Mouse (Mus musculus) kidney, postnatal 10 days (tissue): ENCODE data around the gene Col13a1.
A peak's percentile ranks its signal among the peaks of the same experiment; 100 is the strongest.

ENCODE experiments used
- DNase-seq: peaks from one replicate; pipeline ENCODE4 v3.0.0; 2021; ENCODE audit warnings: mixed read lengths

Col13a1 gene

DNA sequence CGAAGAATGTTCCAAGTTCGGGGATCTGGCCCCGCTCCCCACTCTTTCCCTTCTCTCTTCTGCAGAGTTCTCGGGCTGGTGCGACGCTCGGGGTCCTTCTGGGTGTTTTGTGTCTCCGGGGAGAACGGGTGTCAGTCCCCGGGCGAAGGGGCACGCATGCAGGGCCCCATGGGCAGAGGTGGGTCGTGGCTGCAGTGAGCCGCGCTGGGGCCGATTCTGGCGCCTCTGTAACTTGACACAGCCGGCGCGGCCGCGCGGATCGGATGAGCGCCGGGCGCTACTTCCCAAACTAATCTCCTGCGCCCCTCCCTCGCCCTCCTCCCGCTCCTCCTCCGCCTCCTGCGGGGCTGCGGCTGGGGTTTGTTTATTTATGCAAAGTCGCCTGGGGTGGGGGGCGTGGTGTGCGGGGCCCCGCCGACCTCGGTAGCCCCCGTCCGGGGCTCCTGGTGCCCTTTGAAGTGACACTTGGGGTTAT, at the start of gene Col13a1:
TSS of gene Col13a1 (minus strand) at position 243 of the 475 bp plus-strand sequence.
- DNase-seq, result peak; percentile 69

DNA sequence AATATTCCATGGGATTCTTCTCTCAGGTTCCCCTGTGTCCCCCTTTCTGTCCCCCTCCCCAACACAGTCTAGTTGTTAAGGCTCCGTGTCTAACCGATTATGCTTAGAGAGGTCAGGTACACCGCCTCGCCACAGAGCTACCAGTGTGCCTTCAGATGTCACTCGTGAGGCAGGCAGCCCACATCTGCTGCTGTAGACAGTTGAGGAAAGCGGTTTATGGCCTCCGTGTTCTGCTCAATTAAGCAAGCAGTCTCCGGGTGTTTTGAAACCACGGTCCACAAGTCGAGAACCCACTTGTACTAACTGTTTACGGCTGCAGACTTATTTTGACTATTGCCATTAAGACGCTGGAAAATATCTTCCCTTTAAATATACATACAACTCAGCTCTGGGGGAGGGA, 48.8 kb upstream of the Col13a1 start:
- no peak for DNase-seq

DNA sequence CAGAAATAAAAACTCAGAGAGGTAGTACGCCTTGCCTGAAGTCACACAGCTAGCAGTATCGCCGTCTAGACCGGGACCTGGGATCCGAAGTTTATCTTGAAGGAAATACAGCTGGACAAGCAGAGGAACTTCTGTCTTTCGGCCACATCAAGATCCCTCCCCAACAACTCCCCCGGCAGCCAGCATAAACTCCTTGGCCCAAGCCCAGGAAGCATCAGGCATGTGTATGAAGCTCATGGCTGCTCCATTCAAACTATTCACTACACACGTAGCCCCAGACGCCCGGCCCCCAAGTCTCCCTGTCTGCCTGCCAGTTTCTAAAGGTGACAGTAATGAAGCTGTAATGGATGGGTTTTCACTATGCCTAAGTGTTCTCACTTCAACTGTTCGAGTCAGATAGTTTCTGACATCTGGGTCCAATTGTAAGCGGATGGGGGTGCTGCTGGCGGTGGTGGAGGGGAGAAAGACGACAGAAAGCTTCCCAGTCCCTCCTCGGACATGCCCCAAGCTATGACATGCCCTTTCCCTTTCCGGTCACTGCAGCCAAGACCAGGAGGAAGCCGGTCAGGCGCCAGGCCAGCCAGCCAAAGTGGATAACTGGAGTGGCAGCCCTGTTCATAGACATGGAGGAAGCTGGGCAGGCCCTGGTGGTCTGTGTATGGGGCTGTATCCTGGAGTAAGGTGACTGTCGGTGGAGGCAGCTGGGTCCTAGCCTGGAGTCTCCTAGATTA, 45.1 kb upstream of the Col13a1 start:
- DNase-seq, result peak; percentile 77

DNA sequence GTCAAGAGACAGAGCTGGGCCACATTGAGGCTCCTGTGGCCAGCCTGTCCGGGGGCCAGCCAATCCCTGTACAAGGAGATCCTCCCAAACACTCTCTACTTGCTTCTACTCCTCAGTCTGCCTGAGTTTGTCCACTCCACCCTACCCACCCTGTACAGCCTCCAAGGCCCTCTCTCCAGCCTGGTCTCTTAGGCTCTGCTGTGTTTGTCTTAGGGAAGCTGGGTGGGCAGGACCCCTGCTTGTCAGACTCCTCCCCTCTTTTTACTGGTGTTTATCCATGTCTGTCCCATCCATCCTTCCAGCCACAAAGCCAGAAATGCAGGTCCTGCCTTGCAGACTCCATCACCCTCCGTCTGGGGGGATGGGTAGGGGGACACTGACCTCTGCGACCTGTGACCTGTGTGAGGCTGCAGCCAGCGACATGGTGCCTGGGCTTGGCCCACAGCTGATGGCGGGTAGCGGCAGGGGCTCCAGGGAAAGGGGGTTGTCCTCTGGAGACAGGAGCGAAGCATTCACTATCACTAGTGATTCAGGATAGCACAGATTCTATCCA, 41.2 kb upstream of the Col13a1 start:
- no peak for DNase-seq

DNA sequence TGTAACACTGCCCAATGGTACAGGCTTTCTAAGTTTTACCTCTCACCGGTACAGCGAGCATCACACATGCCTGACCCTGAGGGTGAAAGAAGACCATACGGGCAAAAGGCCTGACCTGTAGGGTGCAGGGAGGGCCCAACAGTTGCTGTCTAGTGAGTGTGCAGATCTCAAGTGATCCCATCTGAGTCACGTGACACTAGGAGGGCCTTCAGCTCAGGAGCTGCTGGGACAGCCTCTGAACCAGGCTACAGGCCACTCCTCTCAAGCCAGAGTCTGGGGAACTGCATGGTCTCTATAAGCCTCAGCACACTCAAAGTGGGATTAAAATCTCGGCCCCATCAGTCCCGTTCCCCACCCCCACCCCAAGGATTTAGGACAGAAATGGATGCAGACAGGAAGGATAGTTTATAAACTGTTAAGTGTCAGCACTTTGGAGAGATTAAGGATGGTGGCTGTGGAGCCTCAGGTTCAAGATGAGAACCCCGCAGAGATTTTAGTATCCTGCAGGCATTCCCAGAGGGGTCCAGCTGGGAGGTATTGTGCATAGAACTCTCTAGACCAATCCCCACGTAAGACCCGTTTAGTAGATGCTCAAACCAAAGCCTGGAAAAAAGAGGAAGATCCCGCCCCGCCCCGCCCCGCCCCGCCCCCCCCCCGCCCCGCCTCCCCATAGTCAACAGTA, 40.6 kb upstream of the Col13a1 start:
- DNase-seq, result no peak

DNA sequence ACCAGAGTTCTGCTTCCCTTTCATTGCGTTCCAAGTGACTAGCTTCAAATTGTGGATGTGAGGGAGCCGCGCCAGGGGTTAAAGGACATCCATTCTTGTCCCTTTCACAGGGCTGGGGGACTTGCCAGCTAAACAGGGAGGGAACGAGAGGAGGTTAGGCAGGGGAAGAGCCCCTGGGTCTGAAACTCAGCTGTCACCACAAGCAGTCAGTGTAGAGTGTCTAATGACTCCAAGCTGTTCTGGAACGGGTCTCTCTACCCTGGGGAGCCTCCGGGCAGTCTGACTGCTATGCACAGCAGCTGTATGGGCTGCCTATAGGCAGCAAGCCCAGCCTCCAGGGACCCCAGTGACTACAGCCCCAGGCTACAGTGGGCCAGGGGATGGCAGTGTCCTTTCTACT, 38.0 kb upstream of the Col13a1 start:
- DNase-seq, result peak; percentile 79

DNA sequence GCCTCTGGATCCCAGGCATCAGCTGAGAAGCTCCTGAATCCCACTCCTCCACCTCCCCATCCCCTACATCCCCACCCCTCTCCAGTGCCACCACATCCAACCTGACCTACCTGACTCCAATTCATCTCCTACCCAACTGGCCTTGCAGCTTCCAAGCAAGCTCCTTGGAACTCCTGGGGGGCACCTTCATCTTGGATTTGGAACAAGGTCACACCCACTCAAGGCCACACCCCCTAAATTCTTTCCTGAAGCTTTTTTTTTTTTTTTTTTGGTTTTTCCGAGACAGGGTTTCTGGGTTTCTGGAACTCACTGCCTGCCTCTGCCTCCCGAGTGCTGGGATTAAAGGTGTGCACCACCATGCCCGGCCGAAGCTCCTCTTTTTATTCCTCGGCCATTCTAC, 34.3 kb upstream of the Col13a1 start:
- no peak for DNase-seq

DNA sequence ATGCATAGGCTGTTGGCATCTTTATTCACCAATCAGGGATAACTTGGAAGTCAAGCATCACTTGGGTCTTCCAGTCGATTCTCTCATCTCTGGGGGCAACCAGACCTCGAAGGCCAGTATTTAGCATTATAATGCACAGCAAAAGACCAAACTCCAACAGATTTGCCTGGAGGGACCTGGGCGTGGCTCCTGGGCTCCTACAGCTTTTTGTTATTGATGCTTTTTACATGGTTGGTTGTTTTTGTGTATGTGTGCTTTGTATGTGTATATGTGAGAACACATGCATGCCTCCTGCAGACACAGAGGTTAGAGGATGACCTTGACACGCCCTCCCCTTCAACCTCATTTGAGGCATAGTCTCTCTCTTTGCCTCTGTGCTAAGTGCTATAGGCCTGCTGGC, 33.5 kb upstream of the Col13a1 start:
- no peak for DNase-seq

DNA sequence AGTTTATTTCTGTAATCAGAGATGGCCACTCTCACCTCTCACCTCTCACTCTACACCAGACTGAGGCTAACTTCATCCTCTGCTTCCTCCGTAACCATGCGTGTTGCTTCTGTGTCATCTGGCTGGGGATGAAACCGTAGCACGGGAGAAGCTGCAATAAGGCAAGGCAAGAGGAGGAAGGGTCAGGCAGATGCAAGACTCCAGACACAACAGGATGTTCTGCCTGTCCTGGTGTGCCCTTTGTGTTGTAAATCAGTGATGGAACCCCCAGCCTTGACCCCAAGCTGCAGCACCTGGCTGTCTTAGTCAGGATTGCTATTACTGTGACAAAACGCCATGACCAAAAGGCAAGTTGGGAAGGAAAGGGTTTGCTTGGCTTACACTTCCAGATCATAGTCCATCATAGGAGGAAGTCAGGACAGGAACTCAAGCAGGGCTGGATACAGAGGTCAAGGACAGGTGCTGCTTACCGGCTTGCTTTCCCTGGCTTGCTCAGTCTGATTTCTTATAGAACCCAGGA, 31.1 kb upstream of the Col13a1 start:
- DNase-seq, result no peak

DNA sequence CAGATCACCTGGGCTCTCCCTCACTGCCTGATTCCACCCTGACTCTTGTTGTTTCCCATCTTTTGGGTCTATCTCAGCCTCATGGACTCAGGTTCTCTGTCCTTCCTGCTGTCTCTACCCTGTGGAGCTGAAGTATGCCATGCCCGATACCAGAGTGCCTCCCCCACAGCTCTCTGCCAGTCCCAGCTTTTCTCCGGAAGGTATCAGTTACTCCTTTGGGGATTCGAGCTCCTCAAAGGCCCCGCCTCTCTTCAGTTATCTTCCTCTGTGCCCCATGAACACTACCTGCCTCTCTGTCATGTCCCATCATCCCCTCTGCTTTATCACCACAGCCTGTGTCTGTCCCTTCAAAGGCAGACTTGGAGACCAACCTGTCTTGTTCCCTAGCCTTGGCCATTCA, 29.1 kb upstream of the Col13a1 start:
- DNase-seq, result no peak

DNA sequence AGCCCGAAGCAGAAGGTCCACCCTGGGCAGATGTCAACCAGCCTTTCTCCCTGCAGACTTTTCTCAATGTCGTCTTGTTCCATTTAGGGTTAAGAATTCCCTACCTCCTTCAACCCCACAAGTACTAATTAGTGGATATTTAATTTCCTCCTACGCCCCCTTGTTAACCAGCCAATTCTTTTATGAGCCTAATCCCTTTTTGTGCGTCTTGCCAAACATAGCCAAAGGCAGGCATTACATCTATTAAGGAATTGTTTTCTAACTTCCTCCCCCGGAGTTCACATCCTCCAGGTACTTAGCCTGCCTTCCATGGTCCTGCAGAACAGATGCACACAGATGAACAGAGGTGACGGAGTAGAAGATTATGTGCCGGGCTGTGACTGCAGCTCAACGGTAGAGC, 27.5 kb upstream of the Col13a1 start:
- DNase-seq, result no peak

DNA sequence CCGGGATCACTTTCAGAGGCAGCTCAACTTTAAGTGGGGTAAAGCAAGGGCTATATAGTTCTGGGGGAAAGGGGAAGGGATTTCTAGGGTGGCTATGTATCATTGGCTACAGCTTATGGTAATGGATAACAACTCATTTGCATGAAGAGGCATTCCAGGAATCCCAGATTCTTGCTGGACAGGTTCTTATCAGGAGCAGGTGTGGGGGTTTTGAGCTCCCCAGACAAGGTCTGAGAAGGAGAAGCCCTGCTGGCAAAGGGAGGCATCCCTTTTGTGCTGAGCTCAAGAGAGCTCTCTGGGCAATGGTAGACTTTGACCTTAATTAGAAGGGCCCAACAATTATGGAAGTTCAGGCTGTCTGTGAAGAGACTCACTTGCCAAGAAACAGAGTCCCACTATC, 21.3 kb upstream of the Col13a1 start:
- no peak for DNase-seq

DNA sequence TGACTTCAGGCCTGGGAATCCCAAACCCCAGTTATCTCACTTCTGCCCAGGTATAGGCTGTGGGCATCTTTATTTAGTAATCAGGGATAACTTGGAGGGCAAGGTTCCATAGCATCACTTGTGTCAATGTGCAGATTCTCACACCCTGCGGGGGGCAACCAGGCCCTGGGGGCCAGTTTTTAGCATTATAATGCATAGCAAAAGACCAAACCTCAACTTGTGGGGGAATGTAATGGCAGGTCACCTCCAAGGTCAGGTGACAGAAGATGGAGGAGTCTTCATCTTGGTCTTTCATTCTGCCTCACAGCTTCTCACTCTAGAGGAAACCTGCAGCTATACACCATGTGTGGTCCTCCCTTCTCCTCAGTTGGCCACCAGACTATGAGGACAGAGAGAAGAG, 20.9 kb upstream of the Col13a1 start:
- no peak for DNase-seq

DNA sequence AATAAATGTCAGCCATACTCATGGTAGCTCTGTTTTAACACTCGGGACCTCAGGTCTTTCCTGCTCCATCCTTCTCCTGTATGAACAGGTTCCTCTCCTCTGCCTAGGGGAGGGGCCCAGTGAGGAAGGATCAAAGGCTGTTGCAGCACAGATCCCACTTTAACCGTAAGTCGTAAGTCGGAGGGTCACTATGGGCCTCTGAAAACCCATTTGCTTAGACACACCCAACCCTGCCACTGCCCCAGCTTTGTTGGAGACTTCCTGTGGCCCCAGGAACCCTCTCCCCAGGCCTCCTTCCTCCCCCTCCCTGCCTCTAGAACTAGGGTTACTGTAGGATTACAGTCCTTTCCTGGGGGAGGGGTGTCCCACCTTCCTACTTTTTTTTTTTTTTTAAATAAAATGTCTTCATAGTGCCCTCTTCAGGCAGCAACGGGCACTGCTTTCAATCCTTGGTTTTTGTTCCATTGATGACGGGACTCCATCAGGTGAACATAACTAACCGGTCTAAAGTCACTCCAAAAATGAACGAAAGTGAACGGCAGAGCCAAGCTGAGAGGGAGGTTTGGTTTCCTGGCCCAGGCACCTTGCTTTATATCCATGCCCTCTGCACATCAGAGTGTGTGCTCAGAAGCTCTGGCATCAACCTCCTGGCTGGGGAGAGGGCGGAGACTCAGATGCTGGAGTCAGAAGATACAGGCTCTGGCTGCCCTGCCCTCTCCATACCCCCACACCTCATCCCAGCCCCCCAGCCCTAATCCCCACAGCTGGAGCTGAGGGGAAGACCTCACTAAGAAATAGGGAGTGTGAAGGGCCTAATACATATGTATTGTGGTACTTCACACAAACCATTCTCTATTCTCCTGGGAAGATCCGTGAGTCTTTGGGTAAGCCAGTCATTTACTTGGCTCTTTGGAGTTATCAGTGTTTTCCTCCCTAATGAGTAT, 12.8 kb upstream of the Col13a1 start:
- no peak for DNase-seq

DNA sequence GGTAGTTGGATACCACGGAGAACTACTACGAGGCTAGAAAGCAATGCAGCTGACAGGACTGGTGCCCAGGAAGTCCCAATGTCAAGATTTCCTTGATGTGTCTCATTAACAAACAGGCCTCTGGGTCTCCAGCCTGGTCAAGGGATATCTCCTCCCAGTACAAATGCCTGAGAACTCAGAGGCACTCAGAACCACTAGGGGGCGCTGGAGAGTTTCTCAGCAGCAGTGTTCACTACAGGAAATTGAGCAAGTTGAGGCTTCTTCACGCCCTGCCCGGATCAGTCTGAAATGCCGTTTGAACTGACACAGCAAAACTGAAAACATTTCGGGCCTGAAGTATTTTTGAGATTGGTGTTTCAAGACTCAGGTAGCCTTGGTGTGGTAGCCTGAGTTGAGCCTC, 1.5 kb upstream of the Col13a1 start:
- DNase-seq, result peak; percentile 96

DNA sequence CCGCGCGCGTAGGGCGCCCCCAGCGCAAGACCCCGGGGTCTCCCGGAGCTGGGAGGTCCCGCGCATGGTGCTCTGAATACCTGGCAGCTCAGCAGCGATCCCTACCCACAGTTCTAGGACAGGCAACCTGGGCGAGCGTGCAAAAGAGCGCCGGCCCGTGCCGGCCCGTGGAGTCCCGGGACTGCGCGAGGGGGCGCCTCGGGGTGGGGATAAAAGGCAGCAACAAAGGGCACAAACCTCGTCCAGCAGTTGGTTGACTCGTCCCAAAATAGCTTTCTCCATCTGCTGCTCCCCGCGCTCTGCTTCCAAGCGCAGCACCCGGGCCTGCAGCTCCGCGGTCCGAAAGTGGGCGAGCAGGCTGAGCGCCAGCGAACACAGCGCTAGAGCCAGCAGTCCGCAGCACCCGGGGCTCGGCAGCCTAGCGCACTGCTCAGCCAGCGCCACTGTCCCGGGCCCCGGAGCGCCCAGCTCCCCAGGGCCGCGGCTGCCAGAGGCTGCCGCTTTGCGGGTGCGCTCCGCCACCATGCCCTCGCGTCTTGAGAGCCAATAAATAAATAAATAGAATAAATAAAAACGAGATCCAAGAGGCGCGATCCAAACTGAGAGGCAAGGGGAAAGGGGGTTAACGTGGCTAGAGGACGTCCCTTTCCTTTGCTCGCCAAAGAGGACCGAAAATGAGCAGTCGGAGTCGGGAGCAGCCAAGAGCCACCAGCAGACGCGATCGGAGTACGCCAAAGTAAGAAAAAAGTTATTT, 619 bp downstream of the Col13a1 start:
- DNase-seq, result peak; percentile 72

DNA sequence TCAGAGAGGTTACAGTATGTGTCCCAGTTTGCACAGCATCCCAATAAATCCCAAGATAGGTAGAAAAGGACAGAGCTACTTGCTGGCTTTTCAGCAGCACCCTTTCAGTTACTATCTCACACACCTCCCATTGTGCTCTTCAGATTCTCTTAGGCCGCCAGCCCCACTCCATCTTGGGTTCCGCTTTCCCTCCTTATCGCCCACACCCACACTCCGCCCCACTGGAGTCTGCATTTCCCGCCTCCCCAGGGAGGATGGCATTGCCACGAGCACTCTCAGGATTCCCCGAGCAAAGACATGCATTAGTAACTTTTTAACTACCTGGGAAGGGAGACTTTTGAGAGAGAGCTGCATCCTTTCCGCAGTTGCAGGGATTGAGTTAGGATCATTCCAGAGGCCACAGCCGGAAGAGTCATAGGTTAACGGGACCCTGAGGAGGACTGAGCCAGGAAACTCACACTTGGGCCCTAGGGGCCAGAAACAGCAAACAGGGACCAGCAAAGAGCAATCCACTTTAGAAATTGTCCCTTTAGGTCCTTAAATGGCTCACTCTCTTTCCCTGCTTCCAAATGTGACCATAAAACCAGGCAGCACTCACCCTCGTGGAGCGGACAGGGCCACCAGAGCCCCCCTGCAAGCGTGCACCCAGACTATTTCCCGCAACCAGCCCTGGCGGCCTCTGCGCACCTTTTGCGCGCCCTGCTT, 1.4 kb downstream of the Col13a1 start:
- no peak for DNase-seq

DNA sequence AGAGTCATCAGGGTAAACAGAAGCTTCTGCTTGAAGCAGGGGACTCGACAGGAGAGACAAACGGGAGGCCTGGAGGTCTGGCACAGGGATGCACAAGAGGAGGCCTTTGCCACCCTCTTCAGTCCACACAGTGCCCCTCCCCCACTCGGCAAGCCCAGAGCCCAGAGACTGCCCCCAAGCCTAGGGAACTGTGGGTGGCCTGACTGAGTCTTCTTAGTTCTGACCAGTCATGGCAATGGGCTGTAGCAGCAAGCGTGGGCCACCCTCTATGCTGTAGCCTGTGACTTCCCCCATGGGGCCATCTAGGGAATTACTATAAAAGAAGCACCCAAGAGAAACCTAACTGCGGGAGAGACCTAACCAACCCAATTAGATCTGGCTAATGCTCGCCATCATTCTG, 1.9 kb downstream of the Col13a1 start:
- peak; percentile 57 for DNase-seq

DNA sequence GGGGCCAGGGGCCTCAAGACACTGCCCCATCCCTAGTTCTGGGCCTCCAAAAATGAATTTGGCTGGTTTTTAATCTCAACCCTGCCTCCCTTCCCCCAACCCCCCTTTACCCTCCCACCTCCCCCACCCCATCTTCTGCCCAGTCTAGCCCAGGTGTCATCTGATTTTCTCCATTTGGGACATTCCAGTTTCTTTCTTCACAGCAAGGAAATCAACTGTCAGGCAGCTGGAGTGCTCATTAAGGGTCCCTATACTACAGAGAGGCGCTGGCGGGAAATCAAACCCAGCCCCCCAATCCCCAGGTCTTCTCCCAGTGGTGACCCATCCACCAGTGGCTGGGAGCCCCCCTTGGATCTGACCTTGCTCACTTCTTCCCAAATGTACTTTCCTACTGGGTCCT, 4.3 kb downstream of the Col13a1 start:
- DNase-seq, result no peak

DNA sequence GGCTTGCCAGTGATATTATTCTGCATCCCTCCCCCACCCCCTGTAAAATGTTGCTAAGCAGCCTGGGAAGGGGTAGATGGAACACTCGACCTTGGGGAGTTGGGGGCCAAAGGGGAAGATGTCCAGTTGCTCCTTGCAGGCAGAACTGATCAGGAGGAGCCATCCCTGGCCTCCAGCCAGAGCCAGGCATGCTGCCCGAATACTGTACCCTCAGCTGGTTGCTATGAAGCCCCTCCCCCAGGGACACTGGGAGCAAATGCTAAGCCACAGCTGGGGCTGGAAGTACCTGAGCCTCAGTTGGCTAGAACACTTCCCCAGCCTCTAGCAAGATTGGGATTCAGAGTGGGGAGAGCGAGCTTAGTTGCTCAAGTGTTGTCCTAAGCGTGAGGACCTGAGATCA, 6.9 kb downstream of the Col13a1 start:
- peak; percentile 42 for DNase-seq

DNA sequence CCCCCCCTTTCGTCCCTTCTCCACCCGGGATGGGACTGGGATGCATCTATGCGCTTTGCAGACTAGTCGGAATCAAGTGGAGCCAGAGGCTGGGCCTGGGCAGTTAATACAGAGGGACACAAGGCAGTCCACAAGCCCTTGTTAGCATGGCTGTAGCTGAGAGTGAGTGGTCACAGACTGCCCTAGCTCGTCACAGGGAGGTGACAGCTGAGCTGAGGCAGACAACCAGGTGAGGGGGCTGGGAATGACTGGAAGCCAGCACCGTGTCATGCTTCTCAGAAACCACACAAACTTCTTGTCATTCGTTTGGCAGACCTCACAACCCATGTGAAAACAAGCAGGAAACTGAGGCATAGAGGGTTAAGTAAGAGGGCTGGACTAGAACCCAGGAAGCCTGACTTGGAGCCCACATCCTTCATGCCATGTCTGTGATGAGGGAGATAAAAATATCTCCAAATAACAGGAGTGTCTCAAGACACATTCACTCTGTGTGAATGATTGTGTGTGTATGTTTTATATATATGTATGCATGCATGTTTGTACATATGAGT, 10.8 kb downstream of the Col13a1 start:
- no peak for DNase-seq
